In the genomic region with DNA sequence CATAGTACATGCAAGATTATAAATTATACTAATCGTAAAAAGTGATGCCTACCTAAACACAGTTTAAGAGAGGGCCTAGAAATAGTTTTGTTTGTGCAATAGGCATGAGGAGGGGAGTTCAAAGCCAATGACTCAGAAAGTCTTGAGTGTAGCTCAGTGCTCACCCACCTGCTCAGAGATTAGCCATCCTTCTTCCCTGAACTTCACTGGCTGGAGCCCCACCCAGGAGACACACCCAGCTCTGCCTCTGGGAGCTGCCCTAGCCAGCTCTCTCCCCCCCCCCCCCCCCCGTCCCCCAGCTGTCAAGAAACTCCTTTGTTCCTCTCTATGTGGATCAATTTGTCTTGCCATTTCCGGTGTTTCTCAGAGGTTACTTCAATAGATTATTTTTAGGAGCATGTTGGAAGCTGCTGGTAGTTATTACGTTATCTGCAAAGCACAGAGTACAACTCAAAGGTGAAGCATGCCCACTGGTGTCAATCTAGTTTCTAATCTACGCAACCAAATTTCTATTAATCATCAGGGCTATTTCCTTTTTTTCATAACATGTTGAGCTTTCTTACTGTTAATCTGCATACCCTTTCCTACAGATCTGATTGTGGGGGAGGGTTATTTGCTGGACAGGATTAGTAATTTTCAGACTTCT, we compare ENCODE assay signal across 17 mouse cellular contexts.
DNase-seq lines count a peak whose midpoint lies in the region; ATAC-seq and TF ChIP-seq lines count a peak whose summit lies in the region.
"Had no signal": no experiment of that assay in that cellular context is flagged by ENCODE, and none has a peak within 500 bp of the region (broad histone marks: within the 10 kb centered on the region; RNA-seq: fewer than 3 reads in every experiment).

No protein-coding gene starts in this region.

- no peak for TF ChIP-seq POLR2A in kidney, adult 2 months (IDR thresholded peaks at IDR 0.05; ENCODE audit: low read depth, low read length)

- peak; percentile 68 for ATAC-seq in intestine, postnatal 0 days
- ATAC-seq in megakaryocyte progenitor cell, adult 5-6 weeks (replicated peaks; ENCODE audit: poor library complexity) = peak; percentile 75
- ATAC-seq: forebrain, embryonic 15.5 days had no signal

- WGBS in kidney, adult 2 months = 43% methylated on average over 5 of the region's 5 CpGs
- 18% methylated on average over 5 of the region's 5 CpGs for WGBS in intestine, postnatal 0 days

- H3K27me3 ChIP-seq in kidney, adult 2 months (replicated peaks; ENCODE audit: control insufficient read depth, insufficient read depth, low read length) = no peaks in the 10 kb centered on the region
- no peaks in the 10 kb centered on the region for H3K27me3 ChIP-seq in intestine, postnatal 0 days (replicated peaks; ENCODE audit: control insufficient read depth, insufficient read depth, low read length)
- H3K27me3 ChIP-seq: embryonic facial prominence, embryonic 15.5 days; forebrain, embryonic 15.5 days; hindbrain, embryonic 15.5 days; neural tube, embryonic 13.5 days had no signal

- peak; percentile 19 for DNase-seq in kidney, adult 2 months
- no peak for DNase-seq in kidney, postnatal 4 days
- peak; percentile 29 for DNase-seq in c-Kit-positive CD71-negative TER-119-negative erythroid progenitor cells, embryonic 14.5 days (ENCODE audit: low read depth)
- no peak for DNase-seq in left cerebral cortex, postnatal 14 days (ENCODE audit: low spot score in 2 of 2)
- DNase-seq in left cerebral cortex, postnatal 25 days (ENCODE audit: low spot score in 2 of 2) = no peak
- no peak for DNase-seq in gastrocnemius, postnatal 14 days
- DNase-seq: adrenal gland, postnatal 36 days; cerebellum, postnatal 36 days; gastrocnemius, adult 2 months; thymus, postnatal 4 days had no signal

- intact Hi-C loops in left cerebral cortex, postnatal 14 days (cut with DNase I) = no loop called here
- intact Hi-C loops in left cerebral cortex, postnatal 25 days (cut with DNase I) = no loop called here
- intact Hi-C loops in gastrocnemius, postnatal 14 days (cut with DNase I; ENCODE audit: low total_unique reads) = no loop called here

- peaks cover 2% of the 10 kb centered on the region; the same call in 1 of the 2 replicates for H3K4me1 ChIP-seq in kidney, adult 2 months (ENCODE audit: control insufficient read depth, insufficient read depth, low read length)
- H3K4me1 ChIP-seq in intestine, postnatal 0 days (replicated peaks; ENCODE audit: control insufficient read depth, insufficient read depth, low read length) = no peaks in the 10 kb centered on the region; the same call in 1 of the 2 replicates
- H3K4me1 ChIP-seq: embryonic facial prominence, embryonic 15.5 days; forebrain, embryonic 15.5 days; hindbrain, embryonic 15.5 days; neural tube, embryonic 13.5 days had no signal

- no peak for TF ChIP-seq CTCF in kidney, adult 2 months (conservative IDR thresholded peaks at IDR 0.05; ENCODE audit: insufficient read depth, insufficient read length, low read depth, low read length)
- TF ChIP-seq CTCF in intestine, postnatal 0 days (IDR thresholded peaks at IDR 0.05; ENCODE audit: low read depth) = no peak

- no peak overlapping the region for H3K4me3 ChIP-seq in kidney, adult 2 months (ENCODE audit: insufficient read depth, low read depth, low read length)
- H3K4me3 ChIP-seq in intestine, postnatal 0 days (ENCODE audit: low read depth, low read length) = no peak overlapping the region
- H3K4me3 ChIP-seq: embryonic facial prominence, embryonic 15.5 days; forebrain, embryonic 15.5 days; gastrocnemius, adult 2 months; hindbrain, embryonic 15.5 days; neural tube, embryonic 13.5 days had no signal

- no peak overlapping the region for H3K9ac ChIP-seq in intestine, postnatal 0 days (ENCODE audit: low read depth, low read length)
- H3K9ac ChIP-seq: embryonic facial prominence, embryonic 15.5 days; forebrain, embryonic 15.5 days; hindbrain, embryonic 15.5 days; neural tube, embryonic 13.5 days had no signal

- H3K4me2 ChIP-seq in intestine, postnatal 0 days (replicated peaks; ENCODE audit: low read depth) = no peak overlapping the region
- H3K4me2 ChIP-seq: embryonic facial prominence, embryonic 15.5 days; forebrain, embryonic 15.5 days; hindbrain, embryonic 15.5 days; neural tube, embryonic 13.5 days had no signal

- no peak overlapping the region for H3K27ac ChIP-seq in kidney, adult 2 months (ENCODE audit: insufficient read depth, low read depth, low read length)
- no peak overlapping the region for H3K27ac ChIP-seq in intestine, postnatal 0 days (ENCODE audit: low read depth, low read length)
- H3K27ac ChIP-seq: embryonic facial prominence, embryonic 15.5 days; forebrain, embryonic 15.5 days; gastrocnemius, adult 2 months; hindbrain, embryonic 15.5 days; kidney, postnatal 0 days; neural tube, embryonic 13.5 days had no signal

- no peaks in the 10 kb centered on the region for H3K9me3 ChIP-seq in intestine, postnatal 0 days (ENCODE audit: control insufficient read depth)
- H3K9me3 ChIP-seq: embryonic facial prominence, embryonic 15.5 days; forebrain, embryonic 15.5 days; hindbrain, embryonic 15.5 days; neural tube, embryonic 13.5 days had no signal

- no peaks in the 10 kb centered on the region for H3K36me3 ChIP-seq in kidney, adult 2 months (ENCODE audit: control insufficient read depth, insufficient read depth, low read length)
- no peaks in the 10 kb centered on the region for H3K36me3 ChIP-seq in intestine, postnatal 0 days (ENCODE audit: control insufficient read depth, insufficient read depth)
- H3K36me3 ChIP-seq: embryonic facial prominence, embryonic 15.5 days; forebrain, embryonic 15.5 days; hindbrain, embryonic 15.5 days; neural tube, embryonic 13.5 days had no signal

Comparison
In these comparisons a context has a peak if more than half of its experiments do, and no peak if none do; other contexts are left out.
1. DNase-seq: peak in kidney, adult 2 months (single experiment) and c-Kit-positive CD71-negative TER-119-negative erythroid progenitor cells, embryonic 14.5 days (single experiment); none in kidney, postnatal 4 days (0 of 2), left cerebral cortex, postnatal 14 days (0 of 2), left cerebral cortex, postnatal 25 days (0 of 2) and gastrocnemius, postnatal 14 days (single experiment).